In the genomic region with DNA sequence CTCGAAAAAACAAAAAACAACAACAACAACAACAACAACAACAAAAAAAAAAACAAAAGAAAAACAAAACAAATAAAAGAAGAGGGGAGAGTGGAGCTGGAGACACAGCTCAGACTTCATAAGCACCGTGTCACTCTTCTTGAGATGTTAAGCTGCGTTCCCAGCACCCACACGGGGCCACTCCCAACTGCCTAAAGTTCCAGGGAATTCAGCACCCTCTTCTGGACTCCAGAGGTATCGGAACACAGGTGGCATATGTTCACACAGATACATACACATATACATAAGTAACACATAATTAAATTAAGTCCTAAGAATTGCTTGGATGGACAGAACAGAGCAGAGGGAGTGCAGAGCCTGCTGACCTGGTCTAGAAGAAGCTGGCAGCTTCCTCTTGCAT, we compare ENCODE assay signal across 21 mouse cellular contexts. TPM values are rescaled to one million over a fixed set of nuclear protein-coding genes. Genes with fewer than 3 reads are reported as not detected.
DNase-seq lines count a peak whose midpoint lies in the region; ATAC-seq lines count a peak whose summit lies in the region.
"Had no signal": no experiment of that assay in that cellular context is flagged by ENCODE, and none has a peak within 500 bp of the region (broad histone marks: within the 10 kb centered on the region; RNA-seq: fewer than 3 reads in every experiment).

No protein-coding gene starts in this region.

- WGBS in heart, embryonic 10.5 days: 88% methylated on average over 5 of the region's 5 CpGs
- 86% methylated on average over 5 of the region's 5 CpGs for WGBS in hindbrain, embryonic 16.5 days

- H3K36me3 ChIP-seq in heart, embryonic 10.5 days: peaks cover 19% of the 10 kb centered on the region; the same call in 1 of the 2 replicates
- H3K36me3 ChIP-seq in hindbrain, embryonic 16.5 days (ENCODE audit: control insufficient read depth, insufficient read depth, low read length): no peaks in the 10 kb centered on the region
- H3K36me3 ChIP-seq: embryonic facial prominence, embryonic 10.5 days; embryonic facial prominence, embryonic 12.5 days; forebrain, embryonic 15.5 days had no signal

- no peaks in the 10 kb centered on the region for H3K4me1 ChIP-seq in heart, embryonic 10.5 days
- H3K4me1 ChIP-seq in hindbrain, embryonic 16.5 days (ENCODE audit: control insufficient read depth, insufficient read depth, low read depth, low read length): no peaks in the 10 kb centered on the region
- H3K4me1 ChIP-seq: embryonic facial prominence, embryonic 10.5 days; embryonic facial prominence, embryonic 12.5 days; forebrain, embryonic 13.5 days; forebrain, embryonic 15.5 days had no signal

- ATAC-seq in hindbrain, embryonic 16.5 days: no peak
- ATAC-seq: activated CD4-positive, CD25-positive, alpha-beta regulatory T cell, adult 4 months; forebrain, embryonic 13.5 days; forebrain, embryonic 15.5 days; forebrain, postnatal 0 days; Patski had no signal

- no peak overlapping the region for H3K9ac ChIP-seq in hindbrain, embryonic 16.5 days (ENCODE audit: low read depth, low read length)
- H3K9ac ChIP-seq: embryonic facial prominence, embryonic 12.5 days; forebrain, embryonic 13.5 days; forebrain, embryonic 15.5 days; forebrain, postnatal 0 days had no signal

- H3K9me3 ChIP-seq in heart, embryonic 10.5 days: no peaks in the 10 kb centered on the region
- H3K9me3 ChIP-seq in hindbrain, embryonic 16.5 days (ENCODE audit: control insufficient read depth, low read length): no peaks in the 10 kb centered on the region
- H3K9me3 ChIP-seq: embryonic facial prominence, embryonic 10.5 days; embryonic facial prominence, embryonic 12.5 days; forebrain, embryonic 13.5 days; forebrain, embryonic 15.5 days; G1E had no signal

- intact Hi-C loops in heart, postnatal 36 days (cut with DNase I): no loop called here

- H3K4me3 ChIP-seq in heart, embryonic 10.5 days: no peak overlapping the region
- no peak overlapping the region for H3K4me3 ChIP-seq in hindbrain, embryonic 16.5 days (ENCODE audit: low read length)
- H3K4me3 ChIP-seq: embryonic facial prominence, embryonic 10.5 days; embryonic facial prominence, embryonic 12.5 days; forebrain, embryonic 13.5 days; forebrain, embryonic 15.5 days had no signal

- no peak overlapping the region for H3K4me2 ChIP-seq in hindbrain, embryonic 16.5 days (ENCODE audit: low read length)
- H3K4me2 ChIP-seq: embryonic facial prominence, embryonic 12.5 days; forebrain, embryonic 13.5 days; forebrain, embryonic 15.5 days had no signal

- peak overlapping the region; percentile 12; the same call in 1 of the 2 replicates for H3K27ac ChIP-seq in heart, embryonic 10.5 days
- H3K27ac ChIP-seq in hindbrain, embryonic 16.5 days (ENCODE audit: low read depth, low read length): no peak overlapping the region
- H3K27ac ChIP-seq: embryonic facial prominence, embryonic 10.5 days; embryonic facial prominence, embryonic 12.5 days; forebrain, embryonic 13.5 days; forebrain, embryonic 15.5 days had no signal

- no peaks in the 10 kb centered on the region for H3K27me3 ChIP-seq in heart, embryonic 10.5 days (ENCODE audit: insufficient read depth, poor library complexity, severe bottlenecking)
- no peaks in the 10 kb centered on the region for H3K27me3 ChIP-seq in hindbrain, embryonic 16.5 days (replicated peaks; ENCODE audit: control insufficient read depth, insufficient read depth, low read length)
- H3K27me3 ChIP-seq: embryonic facial prominence, embryonic 12.5 days; forebrain, embryonic 13.5 days; forebrain, embryonic 15.5 days; Patski had no signal

- DNase-seq in heart, embryonic 10.5 days (ENCODE audit: low spot score): no peak
- no peak for DNase-seq in heart, postnatal 36 days
- peak; percentile 51 for DNase-seq in R1 (ENCODE audit: low read depth, low spot score)
- no peak for DNase-seq in frontal cortex, postnatal 25 days (ENCODE audit: low spot score in 2 of 2)
- DNase-seq: adrenal gland, adult 8-10 months; adrenal gland, postnatal 14 days; adrenal gland, postnatal 36 days; cerebellum, adult 11-12 months; cerebellum, adult 2 months; cerebellum, adult 9-10 months; cerebellum, postnatal 10 days; cerebellum, postnatal 25 days; forebrain, postnatal 0 days had no signal

RNA-seq across cellular contexts. Expression of a gene that starts 25.0 kb away (rescaled TPM):
- 8.1 and 9.7 TPM in 2 replicates for polyA plus RNA-seq in heart, embryonic 10.5 days (2016; fragmentation: Nextera tagmentation; extraction: Ambion mirVana)
- 1 to 10 TPM; 1.0 to 2.0 TPM for total RNA-seq in heart, postnatal 36 days (2021)
- 2.1 and 2.2 TPM in 2 replicates for polyA plus RNA-seq in hindbrain, embryonic 16.5 days (2015; fragmentation: Nextera tagmentation; extraction: Ambion mirVana)
